Mouse (Mus musculus) T-helper 17 cell (primary cell): Measurements from ENCODE around the gene Gm11595.
"Not testable (repeated sequence)": the region's sequence is repeated elsewhere in the genome, so short reads cannot be mapped to it uniquely, and the experiment has no call there.

Source experiments
- in situ Hi-C, 2 experiments: fragments of 300-600 bp; cut with MboI, MseI; formaldehyde crosslinking; loops; 1 replicate in 1 of 2; 2 replicates in 1 of 2; pipeline ENCODE4 v1.15.1; 2025; ENCODE audit warnings: high pct_unique_total_duplicates in 2 of 2

The Gm11595 gene

DNA sequence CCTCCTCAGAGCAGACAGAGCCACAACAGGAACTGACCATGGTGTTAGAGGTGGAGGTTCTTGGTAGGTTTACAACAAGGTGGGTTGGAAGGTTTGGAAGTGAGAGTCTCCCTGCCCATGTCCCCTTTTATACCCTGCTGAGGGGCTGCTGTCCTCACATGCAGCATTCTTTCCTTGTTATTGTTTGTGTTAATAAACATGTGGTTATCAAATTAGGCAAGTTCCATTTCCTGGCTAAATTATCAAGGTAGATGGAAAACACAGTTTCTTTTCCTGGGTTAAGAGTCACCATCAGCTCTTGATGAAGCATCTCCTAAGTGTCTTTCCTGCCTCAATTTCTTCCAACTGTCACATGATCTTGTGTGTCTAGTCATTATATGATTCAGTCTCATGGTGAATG, at the start of gene Gm11595:
Gm11595 (minus strand) TSS at position 101 of the 400 bp plus-strand sequence.
- in situ Hi-C loops: not testable (repeated sequence)

DNA sequence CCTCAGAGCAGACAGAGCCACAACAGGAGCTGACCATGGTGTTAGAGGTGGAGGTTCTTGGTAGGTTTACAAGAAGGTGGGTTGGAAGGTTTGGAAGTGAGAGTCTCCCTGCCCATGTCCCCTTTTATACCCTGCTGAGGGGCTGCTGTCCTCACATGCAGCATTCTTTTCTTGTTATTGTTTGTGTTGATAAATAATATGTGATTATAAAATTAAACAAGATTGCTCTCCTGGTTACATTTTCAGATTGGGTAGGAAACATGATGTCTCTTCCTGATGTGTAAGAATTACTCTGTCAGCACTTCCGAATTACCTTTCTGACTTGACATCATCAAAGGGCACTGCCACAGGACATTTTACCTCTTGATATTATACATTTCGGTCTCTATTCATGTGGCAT, 42.9 kb upstream of the Gm11595 start, which contains the start of gene Gm11564:
Gm11564 (minus strand) TSS at position 101 of the 400 bp plus-strand sequence.
- in situ Hi-C loops: not testable (repeated sequence)

GRCm38 (mm10) chr11:99809792-99810191, 37.1 kb upstream of the Gm11595 start, which contains the start of gene Krtap4-13:
Gene Krtap4-13 (minus strand): TSS chr11:99809892.
- in situ Hi-C loops: not testable (repeated sequence)

- in situ Hi-C loops: not testable (repeated sequence)
Observed at GRCm38 (mm10) chr11:99804346-99804745, 31.6 kb upstream of the Gm11595 start, which contains the start of gene Gm11554. Gene Gm11554 (minus strand): TSS chr11:99804446.

DNA sequence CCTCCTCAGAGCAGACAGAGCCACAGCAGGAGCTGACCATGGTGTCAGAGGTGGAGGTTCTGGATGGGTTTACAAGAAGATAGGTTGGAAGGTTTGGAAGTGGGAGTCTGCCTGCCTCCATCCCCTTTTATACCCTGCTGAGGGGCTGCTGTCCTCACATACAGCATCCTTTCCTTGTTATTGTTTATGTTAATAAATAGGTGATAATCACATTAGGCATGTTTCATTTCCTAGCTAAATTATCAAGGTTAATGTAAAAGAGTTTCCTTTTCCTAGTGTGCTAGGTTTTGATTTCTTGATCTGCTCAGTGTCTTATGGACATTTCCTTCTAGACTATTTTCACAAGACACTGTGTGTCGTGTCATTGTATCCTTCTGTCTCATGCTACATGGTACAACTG, 26.1 kb upstream of the Gm11595 start, which contains the start of gene Gm11569:
Gm11569 (minus strand) TSS at position 101 of the 400 bp plus-strand sequence.
- in situ Hi-C loops: not testable (repeated sequence)

DNA sequence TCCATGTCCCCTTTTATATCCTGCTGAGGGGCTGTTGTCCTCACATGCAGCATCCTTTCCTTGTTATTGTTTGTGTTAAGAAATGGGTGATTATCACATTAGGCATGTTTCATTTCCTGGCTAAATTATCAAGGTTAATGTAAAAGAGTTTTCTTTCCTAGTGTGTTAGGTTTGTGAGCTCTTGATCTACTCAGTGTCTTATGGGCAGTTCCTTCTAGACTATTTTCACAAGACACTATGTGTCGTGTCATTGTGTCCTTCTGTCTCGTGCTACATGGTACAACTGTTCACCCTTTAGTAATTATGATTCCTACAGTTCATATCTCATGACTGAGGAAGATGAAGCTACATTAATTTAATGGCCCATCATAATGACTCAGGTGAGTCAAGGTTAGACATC, 20.7 kb upstream of the Gm11595 start, which contains the start of gene Gm11596:
Gm11596 (minus strand) TSS at position 101 of the 400 bp plus-strand sequence.
- in situ Hi-C loops: no loop called here

GRCm38 (mm10) chr11:99784900-99785299, 12.2 kb upstream of the Gm11595 start, which contains the start of gene Krtap4-9:
Gene Krtap4-9 (plus strand): TSS chr11:99785200.
- in situ Hi-C loops: not testable (repeated sequence)

DNA sequence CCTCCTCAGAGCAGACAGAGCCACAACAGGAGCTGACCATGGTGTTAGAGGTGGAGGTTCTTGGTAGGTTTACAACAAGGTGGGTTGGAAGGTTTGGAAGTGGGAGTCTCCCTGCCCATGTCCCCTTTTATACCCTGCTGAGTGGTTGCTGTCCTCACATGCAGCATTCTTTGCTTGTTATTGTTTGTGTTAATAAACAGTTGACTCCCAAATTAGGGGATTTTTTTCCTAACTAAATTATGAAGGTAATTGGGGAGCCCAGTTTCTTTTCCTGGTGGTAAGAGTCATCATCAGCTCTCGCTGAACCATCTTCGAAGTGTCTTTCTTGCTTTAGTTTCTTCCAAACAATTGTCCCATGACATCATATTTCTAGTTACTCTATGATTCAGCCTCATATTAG, 7.9 kb upstream of the Gm11595 start, which contains the start of gene Krtap4-8:
Krtap4-8 (minus strand) TSS at position 101 of the 400 bp plus-strand sequence.
- in situ Hi-C loops: no loop called here

- in situ Hi-C loops: no loop called here
Observed at GRCm38 (mm10) chr11:99778401-99778800, 5.7 kb upstream of the Gm11595 start.

DNA sequence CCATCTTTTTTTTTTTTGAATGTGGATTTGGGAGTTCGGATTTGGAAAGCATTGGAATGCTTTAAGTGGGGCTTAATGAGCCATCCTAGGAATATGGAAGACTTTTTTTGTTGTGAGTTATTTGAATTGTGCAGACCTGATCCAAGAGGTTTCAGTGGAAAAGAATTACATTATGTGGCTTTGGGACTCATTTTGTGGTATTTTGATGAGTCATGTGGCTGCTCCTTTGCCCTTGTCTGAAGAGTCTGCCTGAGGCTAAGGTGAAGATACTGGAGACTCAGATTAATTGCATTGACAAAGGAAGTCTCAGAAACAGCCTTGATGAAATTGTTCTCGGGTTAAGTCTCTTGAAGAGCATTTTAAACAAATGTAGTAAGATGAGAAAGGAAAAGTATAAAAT, 4.3 kb downstream of the Gm11595 start:
- in situ Hi-C loops: no loop called here

- in situ Hi-C loops: no loop called here
Observed at GRCm38 (mm10) chr11:99758877-99759276, 13.8 kb downstream of the Gm11595 start.

- in situ Hi-C loops: no loop called here
Observed at GRCm38 (mm10) chr11:99743985-99744384, 28.7 kb downstream of the Gm11595 start.

GRCm38 (mm10) chr11:99734190-99734589, 38.5 kb downstream of the Gm11595 start, which contains the start of gene Gm14180:
Gene Gm14180 (minus strand): TSS chr11:99734290.
- in situ Hi-C loops: no loop called here

- in situ Hi-C loops: no loop called here
Observed at GRCm38 (mm10) chr11:99724061-99724460, 48.7 kb downstream of the Gm11595 start.
